In the genomic region with DNA sequence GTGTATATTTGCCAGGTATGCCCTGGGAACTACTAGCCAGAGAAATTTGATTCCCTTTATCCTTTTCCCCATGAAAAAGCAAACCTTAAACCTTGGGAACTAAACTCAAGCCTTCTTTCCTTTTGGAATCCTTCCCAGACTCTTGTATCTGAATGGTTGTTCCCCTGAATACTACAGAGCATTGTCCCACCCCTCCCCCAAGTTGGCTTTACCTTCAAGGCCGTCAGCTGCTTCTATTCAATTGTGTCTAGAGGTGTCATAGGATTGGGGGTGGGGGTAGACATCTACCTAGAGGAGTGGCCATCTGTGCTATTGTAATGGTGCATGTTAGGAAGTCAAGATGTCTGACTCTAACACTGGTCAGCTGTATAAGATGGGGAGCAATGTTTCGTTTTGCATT, we compare ENCODE assay signal across 21 mouse cellular contexts.
"Had no signal": no experiment of that assay in that cellular context is flagged by ENCODE, and none has a peak within 500 bp of the region (broad histone marks: within the 10 kb centered on the region; RNA-seq: fewer than 3 reads in every experiment).

No protein-coding gene starts in this region.

- H3K27ac ChIP-seq: lung, embryonic 15.5 days; macrophage; midbrain, embryonic 12.5 days; neural tube, embryonic 13.5 days; neural tube, embryonic 15.5 days had no signal

- H3K4me1 ChIP-seq: lung, embryonic 15.5 days; megakaryocyte, embryonic 14.5 days had no signal

- H3K9ac ChIP-seq: lung, embryonic 15.5 days; midbrain, embryonic 12.5 days; neural tube, embryonic 13.5 days; neural tube, embryonic 15.5 days had no signal

- DNase-seq: lung, adult 2 months; lung, postnatal 14 days; lung, postnatal 36 days; midbrain, embryonic 14.5 days; retina, postnatal 1 day; right cerebral cortex, adult 18-20 months; right cerebral cortex, postnatal 25 days; right cerebral cortex, postnatal 4 days; spleen, adult 18-20 months; thymus, adult 18-20 months; thymus, postnatal 14 days; thymus, postnatal 36 days had no signal

- H3K4me2 ChIP-seq: lung, embryonic 15.5 days; midbrain, embryonic 12.5 days; neural tube, embryonic 13.5 days; neural tube, embryonic 15.5 days had no signal

- H3K27me3 ChIP-seq: lung, embryonic 15.5 days; megakaryocyte, embryonic 14.5 days; neural tube, embryonic 13.5 days had no signal

- ATAC-seq: lung, postnatal 0 days; midbrain, embryonic 16.5 days had no signal

- H3K36me3 ChIP-seq: lung, embryonic 15.5 days; midbrain, embryonic 12.5 days; neural tube, embryonic 13.5 days; neural tube, embryonic 15.5 days had no signal

- H3K9me3 ChIP-seq: lung, embryonic 15.5 days; megakaryocyte, embryonic 14.5 days; midbrain, embryonic 12.5 days; neural tube, embryonic 13.5 days; neural tube, embryonic 15.5 days had no signal

- H3K4me3 ChIP-seq: lung, embryonic 15.5 days; megakaryocyte, embryonic 14.5 days; midbrain, embryonic 12.5 days; myocyte; neural tube, embryonic 13.5 days; neural tube, embryonic 15.5 days had no signal
